Mouse (Mus musculus) urinary bladder, postnatal 10 days (tissue): Measurements from ENCODE around the gene Srp68.
"Not testable (repeated sequence)": the region's sequence is repeated elsewhere in the genome, so short reads cannot be mapped to it uniquely, and the experiment has no call there.

Source experiments
- DNase-seq: peaks from one replicate; pipeline ENCODE4 v3.0.0; 2022; ENCODE audit warnings: low spot score

Srp68 gene

DNA sequence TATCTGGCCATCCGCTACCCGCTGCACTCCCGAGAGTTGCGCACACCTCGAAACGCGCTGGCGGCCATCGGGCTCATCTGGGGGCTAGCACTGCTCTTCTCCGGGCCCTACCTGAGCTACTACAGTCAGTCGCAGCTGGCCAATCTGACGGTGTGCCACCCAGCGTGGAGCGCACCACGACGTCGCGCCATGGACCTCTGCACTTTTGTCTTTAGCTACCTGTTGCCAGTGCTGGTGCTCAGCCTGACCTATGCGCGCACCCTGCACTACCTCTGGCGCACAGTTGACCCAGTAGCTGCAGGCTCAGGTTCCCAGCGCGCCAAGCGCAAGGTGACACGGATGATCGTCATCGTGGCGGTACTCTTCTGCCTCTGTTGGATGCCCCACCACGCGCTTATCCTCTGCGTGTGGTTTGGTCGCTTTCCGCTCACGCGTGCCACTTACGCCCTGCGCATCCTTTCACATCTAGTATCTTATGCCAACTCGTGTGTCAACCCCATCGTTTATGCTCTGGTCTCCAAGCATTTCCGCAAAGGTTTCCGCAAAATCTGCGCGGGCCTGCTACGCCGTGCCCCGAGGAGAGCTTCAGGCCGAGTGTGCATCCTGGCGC is 9.0 kb upstream of the Srp68 start:
- no peak for DNase-seq

DNA sequence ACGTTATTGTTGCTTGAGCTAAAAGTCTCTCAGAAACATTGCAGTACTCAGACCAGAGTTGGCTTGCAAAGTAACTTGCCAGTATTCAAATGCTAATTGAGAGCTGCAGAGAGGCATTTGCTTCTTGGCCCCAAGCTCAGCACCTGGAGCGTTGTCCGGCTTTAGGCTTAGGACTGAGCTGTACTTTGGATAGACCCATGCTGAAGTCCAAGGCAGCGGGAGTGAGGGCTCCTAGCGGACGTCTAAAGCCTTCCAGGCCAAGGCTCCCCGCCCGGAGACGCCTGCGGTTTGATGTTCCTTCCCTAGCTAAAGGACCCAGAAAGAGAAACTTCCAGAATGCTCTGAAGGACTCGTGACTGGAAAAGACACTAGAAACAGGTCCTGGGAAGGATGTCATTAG is 8.1 kb upstream of the Srp68 start:
- no peak for DNase-seq

DNA sequence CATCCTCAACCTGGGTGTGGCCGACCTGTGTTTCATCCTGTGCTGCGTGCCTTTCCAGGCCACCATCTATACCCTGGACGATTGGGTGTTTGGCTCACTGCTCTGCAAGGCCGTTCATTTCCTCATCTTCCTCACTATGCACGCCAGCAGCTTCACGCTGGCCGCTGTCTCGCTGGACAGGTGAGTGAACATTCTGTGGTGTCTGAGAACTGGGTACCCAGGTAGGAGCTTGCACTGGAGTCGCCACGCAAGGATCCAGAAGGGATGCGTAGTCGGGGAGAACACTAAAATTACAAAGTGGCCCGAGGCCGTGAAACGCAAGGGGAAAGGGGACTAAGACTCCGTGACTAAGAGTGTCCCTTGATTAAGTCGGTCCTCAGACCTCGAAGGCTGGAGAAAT is 7.7 kb upstream of the Srp68 start:
- no peak for DNase-seq

DNA sequence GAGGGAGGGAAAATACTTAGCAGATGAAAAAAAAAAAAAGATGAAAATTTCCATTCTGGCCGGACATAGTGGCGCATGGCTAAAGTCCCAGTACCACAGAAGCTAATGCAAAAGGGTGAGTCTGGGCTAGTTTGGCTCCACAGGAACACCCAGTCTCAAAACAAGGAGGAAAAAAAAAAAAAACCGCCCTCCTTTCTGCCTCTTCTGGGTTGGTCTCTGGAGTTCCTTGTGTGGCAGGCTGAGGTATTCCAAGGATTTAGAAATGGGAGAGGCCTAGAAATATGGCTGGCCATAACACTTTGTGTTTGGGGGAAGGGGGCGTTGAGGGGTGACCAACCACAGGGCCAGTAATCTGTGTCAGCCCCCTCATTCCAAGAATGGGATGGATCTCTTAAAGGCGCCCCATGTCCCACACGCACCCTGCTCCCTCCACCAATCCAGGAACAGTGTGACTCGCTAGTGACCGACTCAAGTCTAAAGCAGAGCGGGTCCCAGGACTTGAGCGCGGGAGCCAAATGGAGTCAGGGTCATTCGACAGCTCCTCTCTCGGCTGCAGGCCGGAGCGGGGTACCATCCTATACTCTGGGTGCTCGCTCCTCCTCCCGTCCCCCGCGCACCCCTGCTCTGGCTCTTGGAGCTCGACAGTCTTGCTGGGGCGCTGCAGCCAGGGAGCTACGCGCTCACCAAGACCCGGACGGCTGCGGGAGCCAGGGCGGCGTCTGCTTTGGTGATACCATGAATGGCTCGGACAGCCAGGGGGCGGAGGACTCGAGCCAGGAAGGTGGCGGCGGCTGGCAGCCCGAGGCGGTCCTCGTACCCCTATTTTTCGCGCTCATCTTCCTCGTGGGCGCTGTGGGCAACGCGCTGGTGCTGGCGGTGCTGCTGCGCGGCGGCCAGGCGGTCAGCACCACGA is 7.0 kb upstream of the Srp68 start, which contains the start of gene Galr2:
TSS of gene Galr2 (plus strand) at position 189 of the 913 bp plus-strand sequence.
- DNase-seq: no peak

DNA sequence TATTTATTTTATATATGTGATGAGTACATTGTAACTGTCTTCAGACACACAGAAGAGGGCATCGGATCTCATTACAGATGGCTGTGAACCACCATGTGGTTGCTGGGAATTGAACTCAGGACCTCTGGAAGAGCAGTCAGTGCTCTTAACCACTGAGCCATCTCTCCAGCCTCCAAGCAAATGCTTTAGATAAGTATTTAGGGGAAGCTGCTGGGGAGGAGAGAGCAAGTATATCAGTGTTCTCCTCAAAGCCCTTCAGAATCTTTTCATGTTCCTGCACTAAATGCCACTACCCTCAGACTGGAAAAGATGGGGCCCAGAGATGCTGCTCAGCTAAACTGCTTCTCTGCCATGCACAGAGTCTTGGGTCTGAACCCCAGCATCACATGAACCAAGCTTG is 3.2 kb upstream of the Srp68 start:
- DNase-seq: not testable (repeated sequence)

DNA sequence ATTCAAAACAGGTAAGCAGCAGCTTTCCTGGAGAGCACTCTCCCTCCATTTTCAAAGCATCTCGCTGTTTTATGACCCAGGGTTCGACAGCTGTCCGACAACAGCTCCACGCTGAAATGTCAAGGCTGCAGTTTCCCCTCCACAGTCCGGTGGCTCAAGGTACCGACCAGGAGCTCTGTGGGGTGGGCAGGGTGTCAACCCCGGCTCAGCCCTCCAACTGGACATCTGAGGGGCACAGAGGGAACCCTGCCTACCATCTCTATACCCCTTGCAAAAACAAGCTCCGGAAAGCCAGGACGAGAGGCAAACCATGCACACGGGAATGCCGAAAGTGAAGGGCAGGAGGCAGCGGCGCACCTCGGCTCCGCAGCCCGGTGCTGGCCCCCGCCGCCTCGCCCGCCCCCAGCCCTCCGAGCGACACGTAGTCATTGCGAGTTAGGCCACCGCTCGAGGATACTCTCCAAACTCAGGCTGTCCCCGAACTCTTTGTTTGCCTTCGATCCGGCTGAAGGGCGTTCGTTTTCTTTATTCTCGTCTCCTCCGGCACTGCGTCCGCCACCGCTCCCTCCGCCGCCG is 460 bp downstream of the Srp68 start:
- DNase-seq: no peak

DNA sequence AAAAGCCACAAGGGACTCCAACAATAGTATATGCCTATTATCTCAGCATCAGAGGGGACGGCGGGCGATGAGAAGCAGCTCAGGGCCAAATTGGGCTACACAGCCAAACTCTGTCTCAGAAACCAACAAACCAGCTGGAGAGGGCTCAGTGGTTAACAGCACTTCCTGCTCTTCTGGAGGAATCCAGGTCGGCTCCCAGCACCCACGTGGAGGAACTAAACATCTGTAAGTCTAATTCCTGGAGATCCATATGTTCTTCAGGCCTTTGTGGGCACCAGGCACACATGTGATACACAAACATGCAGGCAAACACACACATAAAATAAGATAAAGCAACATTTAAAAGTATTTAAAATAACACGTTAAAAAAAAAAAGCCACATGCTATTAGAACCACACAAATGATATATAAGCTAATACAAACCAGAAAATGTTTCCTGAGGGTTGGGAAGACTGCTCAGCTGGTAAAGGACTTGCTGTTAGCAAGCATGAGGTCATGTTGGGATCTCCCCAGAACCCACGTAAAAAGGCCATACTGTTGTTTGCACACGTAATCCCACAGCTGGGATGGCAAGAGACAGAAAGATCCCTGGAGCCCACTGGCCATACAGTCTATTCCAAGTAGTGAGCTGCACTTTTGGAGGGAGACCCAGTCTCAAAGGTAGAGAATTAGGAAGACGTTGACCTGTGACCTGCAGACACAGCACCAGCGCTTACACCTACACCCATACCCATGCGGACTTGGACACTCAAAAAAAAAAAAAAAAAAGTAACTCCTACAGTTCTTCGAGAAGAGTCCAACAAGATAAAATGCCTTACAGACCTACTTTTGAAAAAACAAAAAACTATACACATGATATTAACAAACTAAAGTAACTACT is 1.2 kb downstream of the Srp68 start:
- no peak for DNase-seq

DNA sequence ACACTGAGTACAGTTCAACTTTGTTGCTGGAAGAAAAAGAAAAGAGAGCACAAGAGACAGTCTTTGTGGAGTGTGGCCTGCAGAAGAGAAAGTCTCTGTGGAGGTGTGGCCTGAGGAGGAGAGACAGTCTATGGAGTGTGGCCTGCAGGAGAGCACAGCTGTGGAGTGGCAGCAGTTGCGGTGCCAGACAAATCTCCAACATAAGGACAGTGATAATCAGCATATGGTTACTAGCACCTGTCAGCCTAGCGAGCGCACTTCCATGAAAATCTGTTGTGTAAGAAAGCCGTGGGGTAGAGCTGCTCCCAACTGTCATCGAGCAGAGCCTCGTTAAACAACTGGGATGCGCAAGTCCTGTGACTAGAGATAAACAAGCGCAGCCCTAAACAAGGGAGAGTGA is 4.5 kb downstream of the Srp68 start:
- DNase-seq: no peak

DNA sequence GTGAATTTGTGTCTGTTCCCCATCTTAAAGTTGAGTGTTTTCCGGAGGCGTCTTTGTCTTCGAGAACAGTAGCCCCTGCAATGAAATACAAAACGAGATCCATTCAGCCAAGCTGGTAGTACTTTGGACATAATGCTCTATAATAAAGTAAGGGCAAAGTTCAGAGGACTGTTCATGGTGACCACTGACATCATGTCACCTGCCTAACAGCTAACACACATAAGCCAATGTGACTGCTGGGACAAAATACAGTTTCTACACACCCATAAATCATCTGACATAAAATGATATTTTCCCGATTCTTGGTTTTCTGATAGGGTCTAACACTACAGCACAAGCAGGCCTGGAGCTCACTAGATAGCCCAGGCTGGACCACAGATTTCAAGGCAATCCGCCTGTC is 5.7 kb downstream of the Srp68 start:
- DNase-seq: no peak

DNA sequence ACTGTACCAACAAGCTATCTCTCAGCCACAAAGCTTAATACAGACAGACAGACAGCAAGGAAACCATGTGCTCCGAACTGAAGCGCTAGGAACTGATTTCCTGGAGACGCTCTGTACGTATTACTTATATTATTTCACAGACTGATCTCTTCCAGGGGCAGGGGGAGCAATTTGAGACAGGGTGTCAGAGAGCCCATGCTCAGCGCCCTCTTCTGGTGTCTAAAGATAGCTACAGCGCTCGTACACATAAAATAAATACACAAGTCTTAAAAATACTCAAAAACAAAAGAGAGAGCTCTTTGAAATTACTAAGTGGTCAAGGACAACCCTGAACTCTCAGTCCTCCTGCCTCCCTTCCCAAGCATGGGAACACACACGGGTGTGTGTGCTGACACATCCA is 6.4 kb downstream of the Srp68 start:
- DNase-seq: no peak

DNA sequence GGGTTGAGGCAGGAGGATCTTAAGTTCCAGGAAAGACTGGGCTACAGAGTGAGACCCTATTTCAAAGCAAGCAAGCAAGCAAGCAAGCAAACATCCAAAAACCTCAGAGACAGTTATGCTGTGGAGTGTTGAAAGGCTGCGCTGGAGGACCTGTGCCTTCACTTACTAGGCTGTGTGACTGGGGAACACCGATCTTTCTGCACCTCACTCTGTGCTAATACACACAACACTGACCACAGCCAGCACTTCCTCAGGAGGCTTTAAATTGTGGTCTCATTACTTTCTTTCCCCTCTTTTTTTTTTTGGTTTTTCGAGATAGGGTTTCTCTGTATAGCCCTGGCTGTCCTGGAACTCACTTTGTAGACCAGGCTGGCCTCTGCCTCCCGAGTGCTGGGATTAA is 8.2 kb downstream of the Srp68 start:
- no peak for DNase-seq

DNA sequence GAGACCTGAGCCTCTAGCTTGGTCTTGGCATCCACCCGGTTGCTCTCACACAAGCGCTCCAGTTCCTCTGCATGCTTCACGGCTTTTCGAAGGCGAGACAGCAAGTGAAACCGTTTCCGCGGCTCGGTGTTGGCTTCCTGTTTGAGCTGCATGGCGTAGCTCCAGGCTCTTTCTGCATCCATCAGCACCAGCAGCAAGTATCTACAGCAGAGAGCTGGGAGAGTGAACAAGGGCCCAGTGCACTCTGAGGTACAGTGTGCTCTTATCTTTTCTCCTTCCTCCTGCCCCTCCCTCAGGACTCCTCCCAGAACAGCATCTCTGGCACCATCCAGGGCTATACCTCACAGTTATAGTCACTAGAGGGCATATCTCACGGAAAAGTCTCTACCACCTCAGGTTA is 8.7 kb downstream of the Srp68 start:
- no peak for DNase-seq

DNA sequence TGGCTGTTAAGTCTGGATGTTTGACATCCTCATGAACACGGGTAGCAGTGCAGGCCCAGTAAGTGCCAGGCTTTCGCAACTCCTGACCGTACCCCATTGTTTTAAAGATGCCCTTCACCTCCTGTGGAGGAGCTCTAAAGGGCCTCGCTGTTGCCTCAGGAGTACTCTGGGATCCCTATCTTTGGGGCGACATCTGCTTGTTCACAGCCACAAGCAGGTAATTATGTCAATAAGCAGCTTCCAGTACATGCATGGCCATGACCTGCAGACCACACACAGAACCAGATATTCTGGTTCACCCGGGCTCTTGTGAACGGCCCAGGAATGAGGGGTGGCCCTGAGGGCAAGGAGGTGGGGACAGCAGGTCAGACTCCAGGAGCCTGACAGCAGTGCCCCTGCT is 13.8 kb downstream of the Srp68 start:
- DNase-seq: no peak

DNA sequence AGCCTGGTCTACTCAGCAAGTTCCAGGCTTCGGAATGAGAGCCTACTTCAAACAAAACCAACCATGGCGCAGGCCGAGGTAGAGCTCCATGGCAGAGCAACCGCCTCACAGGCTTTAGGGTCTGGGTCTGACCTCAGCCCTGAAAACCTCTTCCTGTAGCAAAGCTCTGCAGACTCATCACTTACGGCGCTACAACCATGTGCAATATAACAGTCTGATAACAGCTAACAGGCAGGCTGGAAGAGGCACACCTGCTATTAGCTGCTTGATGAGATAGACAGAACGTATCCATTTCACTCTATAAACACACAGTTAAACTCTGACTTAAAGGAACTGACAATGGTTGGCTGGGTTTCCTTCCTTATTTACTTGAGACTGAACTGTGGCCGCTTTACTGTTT is 14.6 kb downstream of the Srp68 start:
- DNase-seq: no peak

DNA sequence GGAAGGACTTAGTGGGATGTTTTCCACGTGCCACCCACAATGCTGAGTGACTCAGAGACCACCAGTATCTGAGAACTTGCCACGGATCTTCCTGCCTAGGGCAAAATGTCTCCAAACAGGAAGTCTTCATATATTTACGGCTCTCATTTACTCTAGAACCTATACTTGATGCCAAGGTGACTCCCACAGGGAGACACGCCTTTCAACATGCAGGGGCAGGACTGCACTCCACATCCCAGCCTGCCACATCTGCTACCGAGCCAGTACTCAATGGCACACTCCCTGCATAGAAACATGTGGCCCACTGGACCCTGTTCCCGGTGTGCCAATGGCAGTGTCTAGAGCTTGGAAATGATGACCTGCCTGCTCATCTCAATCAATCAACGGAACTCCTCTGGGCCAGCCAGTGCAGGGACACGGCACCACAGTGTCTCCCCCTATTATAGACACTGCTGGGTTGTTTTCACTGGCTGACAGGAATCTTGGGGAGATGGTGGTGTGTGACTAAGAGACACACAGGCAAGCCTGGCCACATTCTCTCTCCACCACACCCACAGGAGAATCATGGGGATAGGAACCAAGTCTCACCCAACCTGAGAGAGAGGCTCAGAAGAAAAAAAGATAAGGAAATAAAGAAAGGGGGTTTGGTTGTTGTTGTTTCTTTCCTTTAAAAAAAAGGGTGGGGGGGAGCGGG is 17.9 kb downstream of the Srp68 start:
- no peak for DNase-seq

DNA sequence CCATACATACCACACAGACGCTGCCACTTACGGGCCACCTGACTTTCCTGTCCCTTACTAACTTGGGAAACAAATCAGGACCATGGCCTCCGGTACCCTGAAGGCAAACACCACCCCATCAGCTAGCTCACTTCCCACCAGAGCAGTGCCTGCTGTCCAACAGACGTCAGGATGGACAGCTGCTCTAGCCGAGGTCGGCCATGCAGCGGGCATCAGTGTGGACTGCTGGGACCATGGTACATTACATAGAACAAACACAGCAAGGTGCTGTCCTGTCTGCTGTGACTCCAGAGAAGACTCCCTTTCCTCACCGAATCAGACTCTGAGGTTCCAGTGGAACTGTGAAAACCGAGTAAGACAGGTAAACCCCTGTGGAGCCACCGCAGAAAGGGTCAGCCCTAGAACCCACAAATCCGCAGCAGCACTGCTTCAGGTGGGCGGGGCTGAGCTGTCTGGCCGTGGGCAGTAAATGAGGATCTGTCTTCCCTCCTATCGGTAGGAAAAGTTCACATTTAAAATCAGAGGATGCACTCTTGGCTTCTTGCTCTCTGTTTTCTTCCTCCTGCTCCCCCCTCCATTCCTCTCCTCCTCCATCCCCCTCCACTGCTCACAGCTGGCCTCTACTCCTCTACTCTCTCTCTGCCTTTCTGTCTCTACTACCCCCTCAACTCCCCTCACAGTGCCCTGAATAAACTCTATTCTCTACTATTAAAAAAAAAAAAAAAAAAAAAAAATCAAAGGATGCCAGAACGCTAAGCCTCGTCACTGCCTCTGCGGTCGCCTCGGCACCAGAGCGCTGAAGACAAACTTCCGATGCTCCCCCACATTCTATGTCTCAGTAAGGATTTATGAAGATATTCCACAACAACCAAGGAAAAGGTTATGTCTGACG is 18.7 kb downstream of the Srp68 start:
- no peak for DNase-seq

DNA sequence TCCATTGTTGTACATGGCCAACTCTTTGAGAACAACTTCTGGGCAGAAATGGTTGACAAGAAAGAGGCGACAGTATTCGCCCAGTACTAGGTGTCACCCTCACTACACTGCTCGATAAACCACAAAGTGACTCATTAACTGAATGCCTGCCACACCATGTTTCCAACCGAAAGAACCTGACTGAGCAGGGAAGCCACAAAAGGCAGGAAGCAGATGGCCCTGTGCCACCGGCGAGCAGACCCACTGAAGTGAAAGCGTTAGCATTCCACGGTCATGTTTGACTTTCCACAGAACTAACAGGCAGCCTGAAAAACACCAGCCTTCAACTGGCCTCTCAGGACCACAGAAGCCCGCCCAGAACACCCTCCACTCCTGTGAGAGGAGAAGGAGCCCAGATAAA is 19.4 kb downstream of the Srp68 start:
- DNase-seq: no peak

DNA sequence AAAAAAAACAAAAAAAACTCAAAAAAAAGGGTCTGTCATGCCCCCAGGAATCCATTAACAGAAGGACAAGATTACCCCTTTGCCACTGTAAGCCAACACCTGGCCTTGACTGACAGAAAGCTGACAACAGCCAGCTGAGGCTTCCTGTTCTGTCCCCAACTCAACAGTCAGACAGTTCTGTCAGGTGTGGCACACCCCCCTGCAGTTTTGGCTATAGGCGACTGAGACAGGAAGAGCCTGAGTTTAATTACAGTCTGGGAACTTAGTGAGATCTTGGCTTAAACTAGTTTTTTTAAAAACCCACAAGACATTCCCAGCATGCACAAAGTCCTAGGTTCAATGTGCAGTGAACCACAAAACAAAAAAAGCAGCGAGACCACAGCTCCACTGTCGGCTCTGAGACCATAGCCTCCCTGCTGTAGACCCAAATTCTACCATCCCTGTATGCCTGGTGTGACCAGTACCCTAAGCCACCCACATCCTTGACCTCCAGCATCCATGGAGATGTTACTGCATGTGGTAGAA is 20.9 kb downstream of the Srp68 start:
- DNase-seq: no peak

DNA sequence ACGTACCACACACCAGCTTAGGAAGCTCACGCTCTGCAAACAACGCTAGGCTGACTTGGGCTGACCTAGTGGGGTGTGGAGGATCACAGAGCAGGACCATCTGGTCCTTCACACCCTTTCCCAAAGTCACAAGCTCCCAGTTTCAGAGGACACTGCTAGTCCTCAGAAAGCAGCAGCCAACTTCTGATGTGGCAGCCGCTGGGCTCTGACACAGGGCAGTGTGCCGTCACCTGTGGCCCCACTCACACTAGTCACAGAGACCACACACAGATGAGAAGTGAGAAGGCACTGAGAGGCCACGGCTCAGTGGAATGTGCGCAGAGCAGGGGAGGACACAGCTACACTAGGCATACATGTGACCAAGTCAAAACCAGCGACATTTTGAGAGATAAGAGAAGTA is 23.1 kb downstream of the Srp68 start:
- DNase-seq: no peak

DNA sequence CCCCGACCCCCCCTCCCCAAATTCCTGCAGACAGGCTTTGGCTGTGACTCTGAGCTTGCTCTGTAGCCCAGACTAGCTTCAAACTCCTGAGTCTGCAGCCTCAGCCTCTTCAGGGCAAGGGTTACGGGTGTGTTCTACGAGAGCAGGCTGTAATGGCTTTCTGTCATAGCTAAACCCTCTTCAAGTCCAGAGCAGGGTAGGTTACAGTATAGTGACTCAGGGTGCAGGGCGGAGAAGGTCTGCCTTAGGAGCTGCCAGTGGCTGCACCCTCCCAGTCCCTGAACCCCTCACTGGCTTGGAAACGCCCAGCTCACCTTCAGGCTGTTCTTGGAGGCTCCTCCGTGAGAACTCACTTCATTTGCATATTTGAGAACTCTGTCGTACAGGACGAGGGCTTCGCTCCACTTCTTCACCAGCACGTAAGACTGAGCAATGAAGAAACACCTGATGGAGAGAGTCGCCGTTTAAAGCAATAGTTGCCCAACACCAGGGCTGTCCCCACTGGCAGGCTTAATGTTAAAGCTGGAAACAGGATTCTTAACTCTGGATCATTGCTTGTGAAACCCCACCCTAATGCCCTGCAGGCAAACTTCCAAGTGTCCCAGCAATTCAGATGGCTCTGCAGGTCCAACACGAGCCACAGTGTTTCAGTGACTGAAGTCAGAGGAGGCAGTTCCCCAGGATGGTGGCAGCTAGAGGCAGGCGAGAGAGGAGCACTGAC is 26.4 kb downstream of the Srp68 start:
- DNase-seq: no peak
